Mouse (Mus musculus) spleen, adult 2 months (tissue): ENCODE measurements around the gene Guca2b.

Experiments
- CTCF ChIP-seq: fragments of 200-500 bp; IDR thresholded peaks from 2 replicates; pipeline ENCODE4 v1.5.1; 2011; ENCODE audit warnings: mild to moderate bottlenecking, inconsistent platforms; ENCODE audit not compliant: insufficient read depth, insufficient read length, insufficient replicate concordance; ENCODE audit errors: extremely low read depth
- POLR2A ChIP-seq: fragments of 200-500 bp; IDR thresholded peaks from 2 replicates; pipeline ENCODE4 v1.6.1; 2011; ENCODE audit warnings: low read depth, low read length, inconsistent platforms

GRCm38 (mm10) chr4:119665166-119665565, 6.4 kb upstream of the Guca2b start:
- TF ChIP-seq POLR2A, result no peak
- TF ChIP-seq CTCF, result no peak
